Mouse (Mus musculus): ENCODE data around the gene Dnase2a. TPM values are rescaled to one million over a fixed set of nuclear protein-coding genes. Genes with fewer than 3 reads are reported as not detected.

Gene Dnase2a
- total RNA-seq, 1 experiment from 2014 or later = 34.7 TPM

DNA sequence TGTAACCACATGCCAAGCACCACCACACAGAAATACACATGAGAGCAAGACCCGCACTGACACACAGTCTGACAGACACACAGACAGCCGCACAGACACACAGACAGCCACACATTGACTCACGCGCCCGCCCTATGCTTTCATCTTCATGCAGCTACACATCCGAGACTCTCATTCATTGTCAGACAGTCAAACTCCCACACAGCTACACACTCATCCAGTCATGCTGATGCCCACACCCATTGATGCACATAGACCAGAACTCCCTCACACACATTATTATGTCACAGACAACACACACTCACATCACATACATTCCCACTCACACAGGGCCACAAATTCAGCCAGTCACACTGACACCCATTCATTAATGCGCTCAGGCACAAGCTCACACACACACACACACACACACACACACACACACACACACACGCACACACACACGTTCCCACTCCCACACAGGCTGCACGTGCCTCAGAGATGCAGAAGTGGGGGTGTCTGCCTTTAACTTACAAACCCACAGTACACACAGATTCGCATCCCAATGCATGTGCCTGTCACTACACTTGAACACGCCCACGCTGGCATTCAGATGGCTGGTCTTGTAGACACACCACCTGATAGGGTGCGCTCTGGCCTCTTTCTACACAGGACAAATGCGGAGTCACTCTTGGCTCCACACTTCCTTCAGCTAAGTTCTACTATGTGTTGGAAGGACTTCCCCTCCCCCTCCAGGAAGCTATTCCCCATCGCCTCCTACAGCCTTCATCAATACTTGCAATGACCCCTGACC is 25.6 kb downstream of the Dnase2a start:
- ATAC-seq (ENCODE audit: extremely low read depth, insufficient number of reproducible peaks, low FRiP score, poor library complexity, severe bottlenecking) = no peak

DNA sequence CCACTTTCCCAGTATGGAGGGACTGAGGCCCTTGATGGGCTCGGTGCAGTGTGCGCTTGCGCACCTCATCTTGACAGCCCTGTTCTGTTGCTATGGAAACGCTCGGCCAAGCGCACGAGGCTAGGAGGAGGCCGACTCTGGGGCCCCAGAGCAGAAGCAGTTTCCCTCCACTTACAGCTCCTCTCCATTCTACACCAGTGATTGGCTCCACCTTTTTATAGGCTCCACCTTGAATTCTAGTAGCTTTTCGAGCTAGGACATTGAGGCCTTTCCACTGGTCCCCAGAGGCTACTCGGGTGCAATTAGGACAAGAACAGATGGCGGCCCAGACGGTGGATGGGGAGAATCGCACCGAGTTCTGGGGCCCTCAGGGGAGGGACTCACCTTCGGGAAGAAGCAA is 26.5 kb downstream of the Dnase2a start:
- ATAC-seq (ENCODE audit: extremely low read depth, insufficient number of reproducible peaks, low FRiP score, poor library complexity, severe bottlenecking) = no peak; the same call in 1 of the 2 replicates

DNA sequence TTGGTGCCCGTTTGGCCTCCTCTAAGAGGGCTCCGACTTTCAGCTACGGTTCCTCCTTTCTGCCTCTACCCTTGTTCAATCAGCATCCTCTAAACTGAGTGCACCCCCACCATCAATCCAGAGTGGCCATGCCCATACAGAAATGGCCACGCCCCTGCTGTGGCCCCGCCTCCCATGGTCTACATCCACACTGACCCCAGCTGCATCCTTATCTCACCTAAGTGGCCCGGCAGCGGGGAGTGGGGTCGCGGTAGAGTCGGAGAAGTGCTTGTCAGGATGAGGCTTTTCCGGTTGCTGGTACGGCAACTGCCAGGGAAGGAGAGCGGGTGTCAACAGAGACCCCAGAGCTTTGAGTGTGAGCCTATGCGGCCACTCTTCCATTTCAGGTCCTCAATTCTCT is 27.1 kb downstream of the Dnase2a start:
- ATAC-seq (ENCODE audit: extremely low read depth, insufficient number of reproducible peaks, low FRiP score, poor library complexity, severe bottlenecking) = 0 out of 2 replicates have a peak, but pooled peaks have one; percentile 24

- no peak for ATAC-seq (ENCODE audit: extremely low read depth, insufficient number of reproducible peaks, low FRiP score, poor library complexity, severe bottlenecking)
These were observed 27.9 kb downstream of the Dnase2a start for GRCm38 (mm10) chr8:84936041-84936961.

- ATAC-seq (ENCODE audit: extremely low read depth, insufficient number of reproducible peaks, low FRiP score, poor library complexity, severe bottlenecking) = peak; percentile 31
These were observed 28.7 kb downstream of the Dnase2a start, which contains the start of gene Mast1 for GRCm38 (mm10) chr8:84936962-84937546. TSS of gene Mast1 (minus strand) at chr8:84937359.

DNA sequence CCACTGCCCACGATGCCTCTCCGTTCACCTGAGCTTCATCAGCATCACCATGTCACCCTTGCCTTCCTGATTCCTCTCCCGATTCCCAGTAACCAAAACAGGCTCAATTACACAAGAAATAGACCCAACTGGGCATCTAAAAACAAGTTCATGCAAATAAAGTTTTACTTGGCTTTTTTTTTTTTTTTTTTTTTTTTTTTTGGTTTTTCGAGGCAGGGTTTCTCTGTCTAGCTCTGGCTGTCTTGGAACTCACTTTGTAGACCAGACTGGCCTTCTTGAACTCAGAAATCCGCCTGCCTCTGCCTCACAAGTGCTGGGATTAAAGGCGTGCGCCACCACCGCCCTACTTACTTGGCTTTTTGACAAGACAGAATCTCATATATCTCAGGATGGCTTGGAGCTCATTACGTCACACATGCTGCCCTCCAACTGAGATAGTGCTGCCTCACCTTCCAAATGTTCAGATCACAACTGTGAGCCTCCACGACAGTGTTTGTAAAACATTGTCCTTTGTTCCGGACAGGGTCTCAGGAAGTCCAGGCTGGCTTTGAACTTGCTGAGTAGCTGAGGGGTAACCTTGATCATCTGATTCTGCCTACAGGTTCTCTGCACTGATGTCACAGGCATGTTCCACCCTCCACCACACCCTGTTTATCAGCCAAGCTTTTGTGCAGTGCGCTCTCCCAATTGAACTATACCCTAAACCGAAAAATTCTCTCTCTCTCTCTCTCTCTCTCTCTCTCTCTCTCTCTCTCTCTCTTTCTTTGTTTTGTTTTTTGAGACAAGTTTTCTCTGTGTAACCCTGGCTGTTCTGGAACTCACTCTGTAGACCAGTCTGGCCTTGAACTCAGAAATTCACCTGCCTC is 29.5 kb downstream of the Dnase2a start:
- no peak for ATAC-seq (ENCODE audit: extremely low read depth, insufficient number of reproducible peaks, low FRiP score, poor library complexity, severe bottlenecking)

DNA sequence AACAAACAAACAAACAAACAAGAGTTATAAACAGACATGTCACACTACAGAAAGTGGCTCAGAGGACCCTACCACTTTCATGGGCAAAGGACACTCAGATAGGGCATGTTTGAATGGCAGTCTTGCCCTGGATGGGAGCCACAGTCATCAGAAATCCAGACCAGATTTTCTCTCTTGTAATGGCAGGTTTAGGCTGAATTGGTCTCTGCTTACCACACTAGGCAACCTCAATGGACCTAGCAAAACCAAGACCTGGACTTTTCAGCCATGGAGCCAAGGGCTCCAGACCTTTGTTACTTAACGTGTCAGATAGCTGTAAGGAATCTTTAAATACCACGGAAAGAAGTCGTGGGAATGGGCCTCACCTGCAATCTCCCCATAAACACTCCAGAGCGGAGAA is 35.3 kb downstream of the Dnase2a start:
- no peak for ATAC-seq (ENCODE audit: extremely low read depth, insufficient number of reproducible peaks, low FRiP score, poor library complexity, severe bottlenecking)

GRCm38 (mm10) chr8:84944478-84945160 is 36.3 kb downstream of the Dnase2a start:
- ATAC-seq (ENCODE audit: extremely low read depth, insufficient number of reproducible peaks, low FRiP score, poor library complexity, severe bottlenecking) = no peak

- ATAC-seq (ENCODE audit: extremely low read depth, insufficient number of reproducible peaks, low FRiP score, poor library complexity, severe bottlenecking) = no peak
These were observed 36.9 kb downstream of the Dnase2a start for GRCm38 (mm10) chr8:84945235-84945632.

DNA sequence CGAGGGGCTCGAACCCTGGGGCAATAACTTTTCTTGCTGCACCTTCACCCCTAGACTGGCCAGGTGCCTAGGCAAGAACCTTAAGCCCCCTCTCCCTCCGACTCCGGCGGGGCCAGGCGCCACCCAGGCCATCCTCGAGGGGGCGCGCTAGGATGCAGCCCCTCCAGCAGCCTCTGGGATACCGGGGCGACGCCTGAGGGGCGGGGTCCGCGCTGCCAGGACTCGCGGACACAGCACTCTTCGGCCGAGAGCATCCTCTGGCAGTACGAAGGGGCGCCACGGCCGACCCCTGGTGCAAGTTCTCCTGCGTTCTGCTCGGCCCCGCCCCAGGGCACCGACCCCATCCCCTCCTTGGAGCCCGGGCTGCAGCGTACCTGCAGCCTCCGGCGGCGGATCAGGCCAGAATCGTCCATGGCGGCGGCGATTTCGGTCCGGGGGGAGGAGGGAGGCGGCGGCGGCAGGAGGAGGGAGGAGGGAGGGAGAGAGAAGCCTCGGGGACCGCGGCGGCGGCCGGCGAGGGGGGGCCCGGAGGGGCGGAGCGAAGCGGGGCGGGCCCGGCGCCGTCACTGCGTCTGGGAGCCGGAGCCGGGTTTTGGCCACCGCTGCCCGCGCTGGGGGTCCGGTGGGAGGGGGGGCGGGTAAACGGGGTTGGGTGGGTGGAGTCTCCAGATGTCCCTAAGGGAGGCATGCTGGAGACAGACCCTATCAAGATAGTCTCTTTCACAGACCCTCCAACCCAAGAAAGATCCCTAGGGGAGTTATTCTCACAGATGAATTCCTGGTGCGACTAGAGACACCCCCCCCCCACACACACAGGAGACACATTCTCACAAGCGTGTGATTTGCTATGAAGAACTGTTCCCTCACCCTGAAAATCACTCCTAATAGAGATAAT is 37.5 kb downstream of the Dnase2a start:
- no peak for ATAC-seq (ENCODE audit: extremely low read depth, insufficient number of reproducible peaks, low FRiP score, poor library complexity, severe bottlenecking)

- ATAC-seq (ENCODE audit: extremely low read depth, insufficient number of reproducible peaks, low FRiP score, poor library complexity, severe bottlenecking) = no peak
These were observed 38.3 kb downstream of the Dnase2a start, which contains the start of gene Rtbdn for GRCm38 (mm10) chr8:84946528-84947240. TSS of gene Rtbdn (plus strand) at chr8:84946991.

DNA sequence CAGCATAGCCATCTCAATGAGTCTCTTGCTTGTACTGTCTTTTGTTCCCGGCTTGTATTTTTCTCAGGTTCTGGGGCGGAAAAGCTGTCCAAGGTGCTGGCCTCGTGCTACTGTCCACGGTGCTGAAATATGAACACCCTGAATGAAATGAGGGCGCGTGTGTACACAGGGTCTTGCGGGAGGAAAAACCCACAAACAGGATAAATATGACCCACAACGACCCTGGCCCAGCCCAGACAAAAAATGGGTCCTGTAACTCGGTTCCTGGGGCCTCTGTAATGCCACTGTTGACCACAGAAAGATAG is 38.8 kb downstream of the Dnase2a start:
- no peak for ATAC-seq (ENCODE audit: extremely low read depth, insufficient number of reproducible peaks, low FRiP score, poor library complexity, severe bottlenecking)

GRCm38 (mm10) chr8:84949753-84950152 is 41.4 kb downstream of the Dnase2a start:
- no peak for ATAC-seq (ENCODE audit: extremely low read depth, insufficient number of reproducible peaks, low FRiP score, poor library complexity, severe bottlenecking)

GRCm38 (mm10) chr8:84952612-84953255 is 44.4 kb downstream of the Dnase2a start:
- ATAC-seq (ENCODE audit: extremely low read depth, insufficient number of reproducible peaks, low FRiP score, poor library complexity, severe bottlenecking) = no peak

DNA sequence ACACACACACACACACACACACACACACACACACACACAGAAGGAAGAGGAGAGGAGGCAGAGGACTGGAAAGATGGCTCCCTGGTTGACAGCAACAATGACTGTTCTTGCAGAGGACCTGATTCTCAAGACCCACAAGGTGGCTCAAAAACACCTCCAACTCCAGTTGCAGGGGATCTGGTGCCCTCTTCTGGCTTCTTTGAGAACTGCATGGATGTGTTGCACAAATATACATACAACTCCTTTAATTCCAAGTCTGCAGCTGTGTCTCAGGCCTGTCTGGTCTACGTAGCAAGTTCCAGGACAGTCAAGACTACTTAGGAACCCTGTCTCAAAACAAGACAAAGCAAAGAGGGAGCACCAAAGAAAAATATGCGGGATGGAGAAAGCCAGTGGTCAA is 48.4 kb downstream of the Dnase2a start:
- peak; percentile 48; the same call in 1 of the 2 replicates for ATAC-seq (ENCODE audit: extremely low read depth, insufficient number of reproducible peaks, low FRiP score, poor library complexity, severe bottlenecking)

- ATAC-seq (ENCODE audit: extremely low read depth, insufficient number of reproducible peaks, low FRiP score, poor library complexity, severe bottlenecking) = no peak
These were observed 51.5 kb downstream of the Dnase2a start for GRCm38 (mm10) chr8:84959811-84960210.

All from neutrophil, adult 5-6 weeks (primary cell).